Mouse (Mus musculus) intestine, embryonic 14.5 days (tissue): ENCODE data around the gene Cdh23. TPM values are rescaled to one million over a fixed set of nuclear protein-coding genes. Genes with fewer than 3 reads are reported as not detected.

ENCODE experiments used
- ATAC-seq: fragments of 200-750 bp; cut with Nextera tagmentation; replicated peaks from 2 replicates; pipeline ENCODE4 v1.8.0; 2017; ENCODE audit warnings: low read depth, moderate number of reproducible peaks, moderate TSS enrichment, moderate library complexity; ENCODE audit not compliant: low FRiP score, low TSS enrichment
- DNase-seq: peaks from one replicate; pipeline ENCODE4 v3.0.0-alpha.2; 2018; ENCODE audit warnings: low spot score
- H3K27ac ChIP-seq: fragments of 300-500 bp; sonication (generic); 2 replicates; pipeline ENCODE4 v1.5.1; 2014; ENCODE audit warnings: low read depth, mild to moderate bottlenecking, control low read depth
- H3K27me3 ChIP-seq: fragments of 300-500 bp; sonication (generic); replicated peaks from 2 replicates; pipeline ENCODE4 v1.6.1; 2014; ENCODE audit warnings: low read length, control low read depth; ENCODE audit not compliant: control insufficient read depth, insufficient read depth
- H3K36me3 ChIP-seq: fragments of 300-500 bp; sonication (generic); 2 replicates; pipeline ENCODE4 v1.6.1; 2014; ENCODE audit warnings: low read length, control low read depth; ENCODE audit not compliant: control insufficient read depth, insufficient read depth
- H3K4me1 ChIP-seq: fragments of 300-500 bp; sonication (generic); replicated peaks from 2 replicates; pipeline ENCODE4 v1.6.1; 2014; ENCODE audit warnings: low read length, control low read depth, mixed read lengths; ENCODE audit not compliant: control insufficient read depth, insufficient read depth
- H3K4me2 ChIP-seq: fragments of 300-500 bp; sonication (generic); 2 replicates; pipeline ENCODE4 v1.6.1; 2014; ENCODE audit warnings: low read length
- H3K4me3 ChIP-seq: fragments of 300-500 bp; sonication (generic); 2 replicates; pipeline ENCODE4 v1.5.1; 2014; ENCODE audit warnings: low read depth, low read length, control low read depth, mixed read lengths
- H3K9ac ChIP-seq: fragments of 300-500 bp; sonication (generic); 2 replicates; pipeline ENCODE4 v1.6.1; 2014; ENCODE audit warnings: mild to moderate bottlenecking, low read length
- H3K9me3 ChIP-seq: fragments of 300-500 bp; sonication (generic); 2 replicates; pipeline ENCODE4 v1.6.1; 2016; ENCODE audit warnings: low read length, control low read depth; ENCODE audit not compliant: control insufficient read depth
- WGBS: fragments of 180-500 bp; shearing (Covaris S2); extraction: QIAGEN DNeasy Blood & Tissue Kit; methylation state at CpG from one replicate; pipeline ENCODE4 v1.1.7; 2014; 5-methylcytosine and 5-hydroxymethylcytosine counted together
- polyA plus RNA-seq: library from polyadenylated mRNA; unstranded; fragments of >200 nt; fragmentation: Nextera tagmentation; extraction: Ambion mirVana; gene quantifications from 2 replicates; pipeline ENCODE4 v1.2.1, GENCODE M21; 2014

Gene Cdh23
- polyA plus RNA-seq, 1 experiment from 2014 or later: 1.0 TPM

DNA sequence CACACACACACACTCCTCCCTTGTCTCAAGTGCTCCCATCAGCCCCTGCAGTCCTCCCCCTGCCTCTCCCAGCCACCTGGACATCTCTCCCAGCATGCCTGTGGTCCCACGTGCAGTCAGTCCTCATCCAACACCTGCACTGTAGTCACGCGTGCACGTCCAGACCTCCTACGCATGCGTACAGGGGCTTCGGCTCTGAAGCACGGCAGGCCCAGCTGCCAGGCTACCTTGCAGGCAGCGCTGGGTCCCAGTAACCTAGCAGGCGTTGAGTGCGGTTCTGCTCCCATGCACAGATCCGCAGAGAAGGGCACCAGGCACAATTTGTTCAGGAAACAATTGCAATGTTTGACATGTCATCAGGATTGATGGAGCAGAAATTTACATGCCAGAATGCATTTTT is 249.1 kb downstream of the Cdh23 start:
- Histone ChIP-seq H3K4me3 (no peak overlapping the region), H3K9ac (no peak overlapping the region), H3K9me3 (no peaks in the 10 kb centered on the region), H3K4me2 (no peak overlapping the region), H3K27ac (no peak overlapping the region), H3K27me3 (no peaks in the 10 kb centered on the region), H3K4me1 (no peaks in the 10 kb centered on the region), H3K36me3 (no peaks in the 10 kb centered on the region)
- ATAC-seq (no peak), DNase-seq (no peak)
- WGBS: 75% methylated on average over 12 of the region's 12 CpGs

DNA sequence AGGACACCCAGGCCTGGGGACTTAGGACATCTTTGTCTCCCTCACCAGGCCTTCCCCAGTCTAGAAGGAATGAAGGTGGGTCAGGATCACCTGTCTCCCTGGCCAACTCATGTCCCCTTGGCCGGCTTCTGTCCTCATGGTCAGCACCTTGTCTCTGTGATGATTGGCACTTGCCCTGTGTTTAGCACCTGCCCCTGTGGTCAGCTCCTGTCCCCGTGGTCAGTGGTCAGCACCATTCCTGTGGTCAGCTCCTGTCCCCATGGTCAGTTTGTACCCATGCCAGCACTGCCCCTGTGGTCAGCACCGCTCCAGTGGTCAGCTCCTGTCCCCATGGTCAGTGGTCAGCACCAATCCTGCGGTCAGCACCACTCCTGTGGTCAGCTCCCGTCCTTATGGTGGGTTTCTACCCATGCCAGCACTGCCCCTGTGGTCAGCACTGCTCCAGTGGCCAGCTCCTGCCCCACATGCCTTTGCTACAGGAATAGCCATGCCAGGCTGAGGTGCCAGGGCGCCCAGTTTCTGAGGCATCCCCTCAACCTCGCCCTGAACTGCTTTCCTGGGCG is 251.2 kb downstream of the Cdh23 start:
- Histone ChIP-seq H3K27me3 (no peaks in the 10 kb centered on the region), H3K9ac (no peak overlapping the region), H3K9me3 (no peaks in the 10 kb centered on the region), H3K4me2 (no peak overlapping the region), H3K4me3 (no peak overlapping the region), H3K4me1 (no peaks in the 10 kb centered on the region), H3K27ac (no peak overlapping the region), H3K36me3 (no peaks in the 10 kb centered on the region)
- peak; percentile 58 for DNase-seq
- no peak for ATAC-seq
- 66% methylated on average over 8 of the region's 8 CpGs for WGBS

DNA sequence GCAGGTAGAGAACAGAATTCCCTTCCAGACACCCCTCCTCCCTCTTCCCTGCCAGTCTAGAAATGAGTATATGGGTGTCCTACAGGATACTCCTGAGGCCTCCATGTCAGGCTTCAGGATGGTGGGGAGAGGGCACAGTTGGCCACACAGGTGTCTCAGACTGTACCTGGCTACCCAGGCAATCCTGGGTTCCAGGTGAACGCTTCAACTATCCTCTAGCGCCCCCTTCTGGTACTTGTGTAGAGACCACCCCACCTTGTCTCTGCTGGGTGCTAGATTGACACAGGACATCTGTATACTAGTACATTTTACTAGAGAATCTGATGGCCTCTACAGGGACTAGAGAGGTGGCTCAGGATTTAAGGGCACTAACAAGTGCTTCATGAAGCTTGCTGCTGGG is 253.2 kb downstream of the Cdh23 start:
- DNase-seq (no peak), ATAC-seq (no peak)
- no peak overlapping the region for H3K27ac ChIP-seq
- WGBS: 3% methylated on average over 2 of the region's 2 CpGs
- H3K9ac ChIP-seq: no peak overlapping the region
- no peaks in the 10 kb centered on the region for H3K36me3 ChIP-seq
- no peaks in the 10 kb centered on the region for H3K4me1 ChIP-seq
- no peaks in the 10 kb centered on the region for H3K27me3 ChIP-seq
- no peak overlapping the region for H3K4me2 ChIP-seq
- H3K4me3 ChIP-seq: no peak overlapping the region
- H3K9me3 ChIP-seq: no peaks in the 10 kb centered on the region

DNA sequence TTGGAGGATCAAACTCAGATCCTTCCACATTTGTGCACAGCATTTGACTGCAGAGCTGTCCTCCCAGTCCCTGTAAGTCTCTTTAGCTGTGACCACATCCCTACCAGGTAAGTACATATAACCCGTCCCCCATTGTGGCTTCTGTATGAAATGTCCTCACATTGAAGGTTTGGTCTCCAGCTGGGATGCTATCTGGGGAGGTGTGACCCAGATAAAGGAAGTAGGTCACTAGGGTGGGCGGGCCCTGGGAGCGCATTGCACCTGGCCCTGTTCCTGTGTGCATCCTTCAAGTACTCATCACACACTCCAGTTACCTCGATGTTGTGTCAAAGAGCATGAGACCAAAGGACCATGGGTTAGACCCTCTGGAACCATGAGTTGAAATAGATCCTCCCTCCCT is 254.0 kb downstream of the Cdh23 start:
- no peaks in the 10 kb centered on the region for H3K36me3 ChIP-seq
- DNase-seq: no peak
- no peak for ATAC-seq

DNA sequence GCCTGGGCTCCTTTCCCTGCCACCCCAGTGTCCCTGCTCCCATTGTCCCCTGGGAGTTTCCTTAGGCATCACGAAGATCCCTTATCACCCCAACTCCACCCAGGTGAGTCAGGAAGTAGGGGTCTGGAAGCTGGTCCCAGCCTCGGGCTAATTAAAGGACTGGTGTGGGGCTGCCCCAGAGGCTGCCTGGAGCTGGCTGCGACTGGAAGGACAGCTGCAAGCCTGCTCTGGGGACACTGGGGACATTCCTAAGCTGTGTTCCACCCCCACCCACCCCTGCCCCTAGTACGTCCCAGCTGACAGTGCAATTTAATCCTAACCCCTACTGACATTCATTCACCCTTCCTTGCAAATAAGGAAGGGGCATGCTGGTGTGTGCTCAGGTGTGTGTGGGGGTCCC is 263.6 kb downstream of the Cdh23 start:
- no peaks in the 10 kb centered on the region for H3K9me3 ChIP-seq
- no peak overlapping the region for H3K4me3 ChIP-seq
- H3K36me3 ChIP-seq: no peaks in the 10 kb centered on the region
- no peak overlapping the region for H3K27ac ChIP-seq
- no peaks in the 10 kb centered on the region for H3K27me3 ChIP-seq
- no peak for DNase-seq
- WGBS: 34% methylated on average over 4 of the region's 4 CpGs
- H3K9ac ChIP-seq: no peak overlapping the region
- no peak for ATAC-seq
- H3K4me1 ChIP-seq: no peaks in the 10 kb centered on the region
- no peak overlapping the region for H3K4me2 ChIP-seq

More for the DNA sequence above, 254.0 kb downstream of the Cdh23 start:
- Histone ChIP-seq H3K27ac (no peak overlapping the region), H3K4me1 (no peaks in the 10 kb centered on the region), H3K4me3 (no peak overlapping the region), H3K27me3 (no peaks in the 10 kb centered on the region), H3K9me3 (no peaks in the 10 kb centered on the region), H3K9ac (no peak overlapping the region), H3K4me2 (no peak overlapping the region)
- WGBS: 89% methylated on average over 4 of the region's 4 CpGs

DNA sequence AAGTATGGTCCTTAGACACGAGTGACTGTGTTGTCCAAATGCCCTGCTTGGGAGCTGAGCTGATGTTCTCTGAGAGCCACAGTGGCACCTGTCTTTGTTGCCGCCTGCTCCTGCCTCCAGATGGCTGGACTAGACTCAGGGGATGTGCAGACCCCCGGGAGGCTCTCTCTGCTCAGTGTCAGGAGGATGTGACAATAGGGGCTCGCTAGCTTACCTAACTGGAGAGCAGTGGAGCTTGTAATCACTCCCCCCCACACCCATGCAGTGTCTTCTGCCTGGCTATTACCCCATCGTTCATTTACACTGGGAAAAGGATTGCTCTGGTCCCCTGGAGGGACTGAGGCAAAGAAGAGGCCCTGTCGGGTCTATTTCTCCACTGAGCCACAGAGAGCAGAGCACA is 265.7 kb downstream of the Cdh23 start:
- DNase-seq: no peak
- Histone ChIP-seq H3K36me3 (no peaks in the 10 kb centered on the region), H3K9me3 (peaks cover 4% of the 10 kb centered on the region; the same call in 1 of the 2 replicates), H3K4me3 (no peak overlapping the region), H3K9ac (no peak overlapping the region), H3K27me3 (no peaks in the 10 kb centered on the region), H3K4me2 (no peak overlapping the region), H3K27ac (no peak overlapping the region), H3K4me1 (no peaks in the 10 kb centered on the region)
- ATAC-seq: no peak
- WGBS: 47% methylated on average over 6 of the region's 6 CpGs

DNA sequence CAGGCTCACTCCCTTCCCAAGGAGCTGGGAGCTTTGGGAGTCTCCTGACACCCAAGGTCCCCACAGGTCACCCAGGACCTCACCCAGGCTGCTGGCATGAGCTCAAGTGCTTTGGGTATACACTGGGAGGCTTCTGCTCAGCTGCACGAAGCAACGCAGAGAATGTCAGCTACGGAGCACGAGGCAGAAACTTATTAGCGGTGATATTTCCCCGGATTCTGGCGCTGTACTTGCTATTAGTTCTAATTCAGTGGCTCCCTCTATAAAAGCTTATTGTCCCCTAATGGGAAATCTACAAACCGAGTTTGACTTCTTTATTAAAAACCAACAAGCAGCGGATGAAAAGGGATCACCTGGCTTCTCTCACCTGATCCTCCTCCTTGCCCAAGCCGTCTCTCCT is 266.3 kb downstream of the Cdh23 start:
- 78% methylated on average over 10 of the region's 10 CpGs for WGBS
- no peaks in the 10 kb centered on the region for H3K4me1 ChIP-seq
- no peak overlapping the region for H3K27ac ChIP-seq
- ATAC-seq: no peak
- no peak for DNase-seq
- H3K9me3 ChIP-seq: peaks cover 7% of the 10 kb centered on the region; the same call in 1 of the 2 replicates
- no peak overlapping the region for H3K9ac ChIP-seq
- H3K4me2 ChIP-seq: no peak overlapping the region
- no peak overlapping the region for H3K4me3 ChIP-seq
- no peaks in the 10 kb centered on the region for H3K27me3 ChIP-seq
- no peaks in the 10 kb centered on the region for H3K36me3 ChIP-seq

DNA sequence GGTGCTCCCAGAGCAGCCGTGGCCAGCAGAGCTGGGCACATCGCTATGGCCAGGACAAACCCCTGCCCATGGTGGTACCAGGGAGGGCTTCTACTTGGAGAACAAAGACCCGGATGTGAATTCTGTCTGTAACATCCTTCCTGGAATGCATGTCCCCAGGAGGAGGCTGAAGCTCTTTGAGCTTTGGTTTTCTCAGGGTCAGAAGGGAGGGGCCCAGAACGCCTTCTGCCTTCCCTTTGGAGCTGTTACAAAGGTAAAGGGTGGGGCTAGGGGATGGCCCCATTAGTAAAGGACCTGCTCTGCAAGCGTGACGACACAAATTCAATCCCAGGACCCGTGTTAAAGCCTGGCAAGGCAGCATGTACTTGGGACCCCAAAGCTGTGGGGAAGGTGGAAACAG is 273.5 kb downstream of the Cdh23 start:
- Histone ChIP-seq H3K4me1 (no peaks in the 10 kb centered on the region), H3K9ac (no peak overlapping the region), H3K36me3 (no peaks in the 10 kb centered on the region), H3K27me3 (no peaks in the 10 kb centered on the region), H3K27ac (no peak overlapping the region), H3K4me3 (no peak overlapping the region), H3K4me2 (no peak overlapping the region), H3K9me3 (peaks cover 7% of the 10 kb centered on the region; the same call in 1 of the 2 replicates)
- DNase-seq (no peak), ATAC-seq (no peak)
- 58% methylated on average over 7 of the region's 7 CpGs for WGBS

DNA sequence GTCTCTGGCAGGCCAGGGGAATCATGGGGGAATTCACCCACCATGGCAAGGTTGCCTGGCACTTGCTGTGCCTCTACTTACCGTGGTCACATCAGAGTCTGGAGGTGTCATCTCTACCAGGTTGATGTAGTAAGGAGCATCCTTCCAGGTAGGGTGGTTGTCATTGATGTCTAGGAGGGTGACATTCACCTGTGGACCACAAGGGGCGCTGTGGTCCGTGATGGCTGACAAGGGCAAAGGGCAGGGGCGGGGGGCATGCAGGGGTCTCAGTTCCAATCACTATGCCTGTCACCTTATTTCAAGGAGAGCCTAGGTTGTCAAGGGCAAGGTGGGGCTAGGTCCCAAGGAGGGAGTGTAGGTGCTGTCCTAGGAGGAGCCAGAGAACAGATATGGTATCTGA is 276.7 kb downstream of the Cdh23 start:
- 26% methylated on average over 4 of the region's 4 CpGs for WGBS
- no peak for ATAC-seq
- DNase-seq: no peak

More for the DNA sequence above, 276.7 kb downstream of the Cdh23 start:
- no peaks in the 10 kb centered on the region for H3K9me3 ChIP-seq
- no peak overlapping the region for H3K4me3 ChIP-seq
- H3K36me3 ChIP-seq: no peaks in the 10 kb centered on the region
- no peaks in the 10 kb centered on the region for H3K27me3 ChIP-seq
- no peak overlapping the region for H3K4me2 ChIP-seq
- no peak overlapping the region for H3K9ac ChIP-seq
- H3K4me1 ChIP-seq: no peaks in the 10 kb centered on the region
- H3K27ac ChIP-seq: no peak overlapping the region
